Mouse (Mus musculus) CH12.LX (cell line): Measurements from ENCODE around the gene Slc12a7. TPM values are rescaled to one million over a fixed set of nuclear protein-coding genes. Genes with fewer than 3 reads are reported as not detected.

Experiments used
- DNase-seq: peaks from one replicate; pipeline ENCODE4 v3.0.0-alpha.2; 2013; ENCODE audit errors: extremely low read depth
- H3K27ac ChIP-seq: 2 replicates; pipeline ENCODE4 v1.5.1; 2012; ENCODE audit warnings: low read depth, mild to moderate bottlenecking, control low read depth, moderate library complexity; ENCODE audit not compliant: insufficient read depth
- H3K27me3 ChIP-seq: replicated peaks from 2 replicates; pipeline ENCODE3; 2012; ENCODE audit warnings: inconsistent platforms
- H3K36me3 ChIP-seq, 2 experiments: replicated peaks in 1 of 2; 2 replicates each; pipeline versions ENCODE3 to v1.6.1; 2012; ENCODE audit warnings: inconsistent platforms in 1 of 2, low read length in 1 of 2, mild to moderate bottlenecking in 1 of 2, mixed read lengths in 1 of 2, moderate library complexity in 1 of 2; ENCODE audit not compliant: control insufficient read depth in 1 of 2, insufficient read depth in 1 of 2
- H3K4me1 ChIP-seq, 2 experiments: 2 replicates each; pipeline ENCODE4 v1.6.1; 2012; ENCODE audit warnings: inconsistent platforms in 1 of 2, moderate library complexity in 1 of 2; ENCODE audit not compliant: insufficient read depth in 2 of 2, control insufficient read depth in 1 of 2
- H3K4me2 ChIP-seq: 2 replicates; pipeline ENCODE4 v1.6.1; 2012; ENCODE audit warnings: low read depth, mild to moderate bottlenecking, control low read depth; ENCODE audit not compliant: poor library complexity, insufficient read depth, severe bottlenecking
- H3K4me3 ChIP-seq, 3 experiments: fragments of 150-350 bp in 1 of 3; sonication (generic) in 1 of 3; replicated peaks in 1 of 3; 2 replicates each; pipeline versions ENCODE3 to v1.5.1; 2011 to 2012; ENCODE audit warnings: low read depth in 2 of 3, low read length in 2 of 3, mild to moderate bottlenecking in 2 of 3, moderate library complexity in 2 of 3, control low read depth in 1 of 3, improper control_type of control experiment in 1 of 3, inconsistent platforms in 1 of 3, mixed read lengths in 1 of 3; ENCODE audit not compliant: poor library complexity in 1 of 3
- H3K79me2 ChIP-seq: replicated peaks from 2 replicates; pipeline ENCODE4 v1.6.1; 2012; ENCODE audit warnings: mild to moderate bottlenecking, moderate library complexity; ENCODE audit not compliant: control insufficient read depth, poor library complexity, insufficient read depth, severe bottlenecking; ENCODE audit errors: extremely low read depth
- H3K9ac ChIP-seq: 2 replicates; pipeline ENCODE4 v1.6.1; 2012; ENCODE audit warnings: low read depth, mild to moderate bottlenecking, control low read depth, moderate library complexity; ENCODE audit not compliant: insufficient read depth
- H3K9me3 ChIP-seq: replicated peaks from 2 replicates; pipeline ENCODE3; 2012; ENCODE audit warnings: low read length, inconsistent platforms, mixed read lengths
- CHD1 ChIP-seq: IDR thresholded peaks from 2 replicates; pipeline ENCODE4 v1.6.1; 2012; ENCODE audit warnings: low read depth, low read length, improper control_type of control experiment, inconsistent platforms
- CTCF ChIP-seq, 2 experiments: IDR thresholded peaks in 1 of 2; conservative IDR thresholded peaks in 1 of 2; 2 replicates each; pipeline ENCODE4 v1.5.1; 2011 to 2012; ENCODE audit warnings: low read depth in 2 of 2, low read length in 2 of 2, improper control_type of control experiment in 1 of 2, inconsistent platforms in 1 of 2, mild to moderate bottlenecking in 1 of 2, moderate library complexity in 1 of 2
- ETS1 ChIP-seq: conservative IDR thresholded peaks from 2 replicates; pipeline ENCODE4 v1.6.1; 2012; ENCODE audit warnings: low read depth, mild to moderate bottlenecking, inconsistent platforms, low read length, improper control_type of control experiment, moderate library complexity
- GABPA ChIP-seq: IDR thresholded peaks from 2 replicates; pipeline ENCODE4 v1.6.1; 2012; ENCODE audit warnings: low read depth, low read length, improper control_type of control experiment, inconsistent platforms; ENCODE audit not compliant: insufficient replicate concordance
- HCFC1 ChIP-seq: IDR thresholded peaks from 2 replicates; pipeline ENCODE4 v1.6.1; 2012; ENCODE audit warnings: low read depth, mild to moderate bottlenecking, inconsistent platforms, low read length, improper control_type of control experiment
- IRF4 ChIP-seq: IDR thresholded peaks from 2 replicates; pipeline ENCODE4 v1.6.1; 2014; ENCODE audit warnings: low read depth, mild to moderate bottlenecking, inconsistent platforms, low read length, improper control_type of control experiment
- KAT2A ChIP-seq: IDR thresholded peaks from 2 replicates; pipeline ENCODE4 v1.6.1; 2012; ENCODE audit warnings: low read length, improper control_type of control experiment, inconsistent platforms; ENCODE audit not compliant: insufficient replicate concordance
- MAX ChIP-seq: IDR thresholded peaks from 2 replicates; pipeline ENCODE4 v1.6.1; 2011; ENCODE audit warnings: low read length, improper control_type of control experiment
- MEF2A ChIP-seq: IDR thresholded peaks from 2 replicates; pipeline ENCODE4 v1.6.1; 2014; ENCODE audit warnings: low read depth, mild to moderate bottlenecking, inconsistent platforms, low read length, improper control_type of control experiment, borderline replicate concordance
- NELFE ChIP-seq: IDR thresholded peaks from 2 replicates; pipeline ENCODE4 v1.6.1; 2011; ENCODE audit warnings: low read depth, low read length, improper control_type of control experiment
- POLR2AphosphoS2 ChIP-seq: IDR thresholded peaks from 2 replicates; pipeline ENCODE4 v1.6.1; 2011; ENCODE audit warnings: low read depth, low read length, improper control_type of control experiment
- RAD21 ChIP-seq: IDR thresholded peaks from 2 replicates; pipeline ENCODE4 v1.6.1; 2011; ENCODE audit warnings: low read depth, mild to moderate bottlenecking, low read length, improper control_type of control experiment, moderate library complexity
- RCOR1 ChIP-seq: conservative IDR thresholded peaks from 2 replicates; pipeline ENCODE4 v1.6.1; 2012; ENCODE audit warnings: low read depth, mild to moderate bottlenecking, inconsistent platforms, low read length, improper control_type of control experiment
- TBP ChIP-seq: conservative IDR thresholded peaks from 2 replicates; pipeline ENCODE4 v1.6.1; 2011; ENCODE audit warnings: low read depth, low read length, improper control_type of control experiment
- TCF12 ChIP-seq: IDR thresholded peaks from 2 replicates; pipeline ENCODE4 v1.6.1; 2014; ENCODE audit warnings: low read depth, mild to moderate bottlenecking, inconsistent platforms, low read length, improper control_type of control experiment
- ZC3H11A ChIP-seq: IDR thresholded peaks from 2 replicates; pipeline ENCODE4 v1.6.1; 2012; ENCODE audit warnings: low read depth, mild to moderate bottlenecking, inconsistent platforms, low read length, improper control_type of control experiment
- ZNF384 ChIP-seq: IDR thresholded peaks from 2 replicates; pipeline ENCODE4 v1.6.1; 2012; ENCODE audit warnings: low read depth, low read length, improper control_type of control experiment, inconsistent platforms
- dilution Hi-C: fragments of 300-500 bp; cut with MboI; formaldehyde crosslinking; loops from 2 replicates; pipeline ENCODE4 v1.14.3; 2020; ENCODE audit warnings: low sequenced_read_pairs; ENCODE audit not compliant: extremely low pct_unique_long_range_greater_than_20kb, extremely low pct_ligation_motif_present
- in situ Hi-C: fragments of 300-500 bp; cut with MboI; formaldehyde crosslinking; loops from 3 replicates; pipeline ENCODE4 v1.14.3; 2019; ENCODE audit warnings: low sequenced_read_pairs, low pct_ligation_motif_present, low pct_unique_long_range_greater_than_20kb, mixed read lengths
- polyA plus RNA-seq: library from polyadenylated mRNA; unstranded; fragments of >175 nt; gene quantifications from 2 replicates; pipeline ENCODE4 v1.2.1, GENCODE M21; 2012; ENCODE audit warnings: low read depth; ENCODE audit not compliant: insufficient read length
- total RNA-seq, 2 experiments: library from RNA; depleted of rRNA; stranded (reverse); fragments of 300-350 nt in 1 of 2; fragments of >200 nt in 1 of 2; gene quantifications; 2 replicates each; pipeline ENCODE4 v1.2.3; 2012 to 2014

The Slc12a7 gene
- total and polyA plus RNA-seq, 3 experiments = 1.0 to 5.8 (median 2.5) TPM

DNA sequence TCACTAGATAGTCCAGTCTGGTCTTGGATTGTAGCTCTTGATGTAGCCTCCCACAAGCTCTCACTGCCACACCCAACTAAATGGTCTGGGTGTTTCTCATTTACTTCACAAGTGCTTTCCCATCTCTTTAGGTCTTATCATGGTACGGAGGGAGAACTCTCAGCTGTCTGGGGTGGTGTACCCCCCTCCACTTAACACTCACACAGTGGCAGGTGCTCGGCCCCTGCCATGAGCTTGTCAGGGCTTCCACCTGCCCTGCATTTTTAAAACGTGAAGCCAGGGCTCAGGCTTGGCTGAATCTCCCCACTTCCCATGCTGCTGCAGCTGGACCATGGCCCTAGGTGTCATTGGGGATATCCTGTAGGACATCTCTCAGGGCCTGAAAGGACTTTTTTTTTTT is 86.0 kb downstream of the Slc12a7 start:
- no peak for TF ChIP-seq POLR2AphosphoS2
- TF ChIP-seq ETS1 = no peak
- TF ChIP-seq HCFC1 = no peak
- TF ChIP-seq GABPA = no peak
- TF ChIP-seq MAX = no peak
- TF ChIP-seq ZC3H11A = no peak
- no peak for TF ChIP-seq CTCF (conservative IDR thresholded peaks at IDR 0.05 in 1 of 2, IDR thresholded peaks at IDR 0.05 in 1 of 2; ENCODE audit: low read depth in 2 of 2, low read length in 2 of 2)
- no peak for TF ChIP-seq IRF4
- no peak for TF ChIP-seq TBP
- no peak for TF ChIP-seq NELFE
- no peak for TF ChIP-seq MEF2A
- TF ChIP-seq CHD1 = no peak
- TF ChIP-seq RCOR1 = no peak
- TF ChIP-seq RAD21 = no peak
- TF ChIP-seq TCF12 = no peak
- in situ Hi-C loops = no loop called here
- Histone ChIP-seq H3K27me3 (no peaks in the 10 kb centered on the region), H3K27ac (no peak overlapping the region), H3K4me1 (peaks cover 0 to 6% of the 10 kb centered on the region in 2 experiments; a peak in 2 of 4 replicates), H3K9ac (no peak overlapping the region), H3K79me2 (no peaks in the 10 kb centered on the region), H3K9me3 (no peaks in the 10 kb centered on the region), H3K36me3 (peaks cover 0 to 13% of the 10 kb centered on the region in 2 experiments), H3K4me2 (no peak overlapping the region), H3K4me3 (no peak overlapping the region)
- dilution Hi-C loops = no loop called here
- DNase-seq = no peak

DNA sequence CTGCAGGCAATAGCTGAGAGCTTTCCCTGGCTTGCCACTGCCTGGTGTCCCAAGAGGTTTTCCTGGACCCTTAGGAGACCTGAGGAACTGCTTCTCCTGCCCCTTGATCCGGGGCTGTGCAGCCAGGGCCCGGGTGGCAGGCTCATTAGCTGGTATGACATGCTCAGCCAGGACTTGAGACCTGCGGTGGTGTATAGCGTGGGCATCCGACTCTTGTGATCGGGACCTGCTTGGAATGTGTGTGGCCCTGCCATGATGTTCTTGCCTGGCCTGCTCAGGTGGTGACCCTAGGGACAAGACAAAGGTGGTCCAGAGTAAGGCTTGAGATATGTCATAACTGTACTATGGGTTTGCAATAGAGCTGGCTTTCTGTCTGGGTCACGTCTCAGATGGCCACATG is 88.4 kb downstream of the Slc12a7 start:
- dilution Hi-C loops = no loop called here
- Histone ChIP-seq H3K4me1 (peaks cover 0 to 6% of the 10 kb centered on the region in 2 experiments; a peak in 2 of 4 replicates), H3K4me3 (no peak overlapping the region), H3K27ac (no peak overlapping the region), H3K79me2 (no peaks in the 10 kb centered on the region), H3K4me2 (no peak overlapping the region), H3K9me3 (no peaks in the 10 kb centered on the region), H3K27me3 (no peaks in the 10 kb centered on the region), H3K9ac (no peak overlapping the region), H3K36me3 (no peaks in the 10 kb centered on the region)
- no peak for DNase-seq
- in situ Hi-C loops = loop anchor here (10.0 kb wide), 1 partner anchor 96 kb away; no protein-coding TSS in a partner anchor
- TF ChIP-seq TCF12 = no peak
- no peak for TF ChIP-seq MEF2A
- no peak for TF ChIP-seq ZNF384
- TF ChIP-seq HCFC1 = no peak
- no peak for TF ChIP-seq RAD21
- no peak for TF ChIP-seq MAX
- TF ChIP-seq CTCF (conservative IDR thresholded peaks at IDR 0.05 in 1 of 2, IDR thresholded peaks at IDR 0.05 in 1 of 2; ENCODE audit: low read depth in 2 of 2, low read length in 2 of 2) = no peak
- no peak for TF ChIP-seq ETS1
- TF ChIP-seq KAT2A = no peak
